Mouse (Mus musculus) olfactory bulb, adult 2 months (tissue): Measurements from ENCODE around the gene Hjurp.

ENCODE experiments used
- CTCF ChIP-seq: fragments of 200-500 bp; IDR thresholded peaks from 2 replicates; pipeline ENCODE4 v1.5.1; 2012; ENCODE audit warnings: low read depth, mild to moderate bottlenecking, low read length, moderate library complexity; ENCODE audit not compliant: insufficient read depth
- POLR2A ChIP-seq: fragments of 200-500 bp; IDR thresholded peaks from 2 replicates; pipeline ENCODE4 v1.6.1; 2012; ENCODE audit warnings: mild to moderate bottlenecking, low read depth, low read length, moderate library complexity; ENCODE audit not compliant: insufficient read depth

DNA sequence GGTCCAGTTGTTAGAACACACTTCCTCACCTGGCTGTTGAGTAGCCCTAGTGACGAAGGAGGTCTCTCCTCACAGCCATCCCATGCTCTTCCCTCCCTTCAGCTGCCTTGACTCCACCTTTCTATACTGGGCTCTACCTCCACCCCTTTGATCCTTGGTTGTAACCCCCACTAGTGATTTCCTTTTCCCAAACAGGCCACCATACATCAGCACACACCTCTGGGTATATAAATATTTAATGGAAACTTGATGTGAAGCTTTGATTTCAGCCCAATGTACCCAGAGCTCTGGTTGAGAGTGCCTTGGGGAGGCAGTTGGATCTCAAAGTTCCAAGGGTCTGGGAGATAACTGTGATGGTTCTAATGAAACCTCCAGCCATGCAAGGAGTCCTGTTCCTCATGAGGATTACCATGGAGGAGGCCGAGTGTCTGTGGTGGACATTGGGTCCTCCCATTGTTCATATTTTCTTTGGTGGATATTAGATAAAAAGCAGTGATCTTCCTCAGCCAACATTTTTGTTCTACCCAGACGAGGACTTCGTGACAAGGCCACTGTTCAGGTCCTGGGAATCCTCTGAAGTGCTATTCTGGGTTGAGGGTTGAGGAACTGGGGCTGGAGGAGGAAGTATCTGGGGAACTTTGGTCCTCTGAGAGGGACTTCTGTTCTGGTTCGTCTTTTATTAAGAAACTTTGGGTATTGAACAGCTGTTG is 50.6 kb downstream of the Hjurp start, which contains the start of gene Mroh2a:
- TF ChIP-seq POLR2A (no peak), CTCF (no peak)
